Mouse (Mus musculus): ENCODE results near the gene Slc22a3.

The Slc22a3 gene

GRCm38 (mm10) chr17:12396163-12396677 lies 111.3 kb downstream of the Slc22a3 start:
- DNase-seq: no peak

GRCm38 (mm10) chr17:12388239-12388638 lies 119.3 kb downstream of the Slc22a3 start:
- DNase-seq: no peak

- DNase-seq: no peak
These were observed 119.7 kb downstream of the Slc22a3 start for GRCm38 (mm10) chr17:12387781-12388180.

GRCm38 (mm10) chr17:12385049-12385794 lies 122.3 kb downstream of the Slc22a3 start:
- DNase-seq: no peak

GRCm38 (mm10) chr17:12382531-12382930 lies 125.0 kb downstream of the Slc22a3 start:
- no peak for DNase-seq

GRCm38 (mm10) chr17:12381579-12381978 lies 125.9 kb downstream of the Slc22a3 start:
- no peak for DNase-seq

- no peak for DNase-seq
These were observed 127.2 kb downstream of the Slc22a3 start for GRCm38 (mm10) chr17:12380287-12380686.

- no peak for DNase-seq
These were observed 129.4 kb downstream of the Slc22a3 start, which contains the start of gene Plg for GRCm38 (mm10) chr17:12377981-12378705. Plg (plus strand) TSS chr17:12378608.

- no peak for DNase-seq
These were observed 133.8 kb downstream of the Slc22a3 start for GRCm38 (mm10) chr17:12373601-12374144.

GRCm38 (mm10) chr17:12372021-12372420 lies 135.5 kb downstream of the Slc22a3 start:
- DNase-seq: peak; percentile 78

- peak; percentile 45 for DNase-seq
These were observed 136.1 kb downstream of the Slc22a3 start for GRCm38 (mm10) chr17:12371310-12371925.

GRCm38 (mm10) chr17:12370289-12370688 lies 137.2 kb downstream of the Slc22a3 start:
- DNase-seq: no peak

GRCm38 (mm10) chr17:12369393-12369792 lies 138.1 kb downstream of the Slc22a3 start:
- DNase-seq: no peak

Data from right cerebral cortex, postnatal 4 days (tissue).